Mouse (Mus musculus): ENCODE measurements around the gene Dlg5.

GRCm38 (mm10) chr14:24226344-24226743 is 19.4 kb downstream of the Dlg5 start:
- TF ChIP-seq POLR2A (IDR thresholded peaks at IDR 0.05; ENCODE audit: control insufficient read depth, extremely low read depth, insufficient read depth, low read length, poor library complexity) (no peak), CTCF (IDR thresholded peaks at IDR 0.05; ENCODE audit: borderline replicate concordance, control insufficient read depth, extremely low read depth, insufficient read depth, low read length, poor library complexity) (no peak)
